Mouse (Mus musculus): ENCODE results near the gene Flywch1. TPM values are rescaled to one million over a fixed set of nuclear protein-coding genes. Genes with fewer than 3 reads are reported as not detected.

Flywch1 gene
- polyA plus RNA-seq, 1 experiment = 2.3 TPM

DNA sequence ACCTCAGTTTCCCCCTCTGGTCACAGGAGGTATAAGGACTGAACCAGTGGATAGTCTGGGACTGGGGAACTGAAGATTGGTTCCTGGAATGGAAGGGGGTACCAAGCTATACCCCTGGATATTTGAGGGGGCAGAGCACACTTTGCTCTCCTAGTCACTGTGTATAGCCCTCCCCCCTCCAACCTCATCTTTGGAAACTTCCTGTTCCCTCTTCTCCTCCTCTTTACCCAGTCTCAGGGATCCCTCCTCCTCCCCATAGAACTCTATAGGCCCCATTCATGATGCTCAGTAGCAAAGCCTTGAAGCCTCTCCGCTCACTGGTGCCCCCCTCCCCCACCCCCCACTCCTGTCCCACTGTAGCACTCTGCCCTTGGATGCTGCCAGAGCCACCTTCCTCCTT lies 51.9 kb downstream of the Flywch1 start:
- no peak for TF ChIP-seq GATA1 (IDR thresholded peaks at IDR 0.05; ENCODE audit: low read length)
- no peak for TF ChIP-seq TAL1 (IDR thresholded peaks at IDR 0.05; ENCODE audit: low read length)
- peaks cover 2% of the 10 kb centered on the region; the same call in 1 of the 2 replicates for H3K27me3 ChIP-seq (ENCODE audit: control insufficient read depth)
- H3K4me1 ChIP-seq (ENCODE audit: control insufficient read depth) = no peaks in the 10 kb centered on the region
- H3K9me3 ChIP-seq (ENCODE audit: control insufficient read depth, low read length) = no peaks in the 10 kb centered on the region
- H3K36me3 ChIP-seq (ENCODE audit: control insufficient read depth) = no peaks in the 10 kb centered on the region
- H3K4me3 ChIP-seq (replicated peaks) = no peak overlapping the region

DNA sequence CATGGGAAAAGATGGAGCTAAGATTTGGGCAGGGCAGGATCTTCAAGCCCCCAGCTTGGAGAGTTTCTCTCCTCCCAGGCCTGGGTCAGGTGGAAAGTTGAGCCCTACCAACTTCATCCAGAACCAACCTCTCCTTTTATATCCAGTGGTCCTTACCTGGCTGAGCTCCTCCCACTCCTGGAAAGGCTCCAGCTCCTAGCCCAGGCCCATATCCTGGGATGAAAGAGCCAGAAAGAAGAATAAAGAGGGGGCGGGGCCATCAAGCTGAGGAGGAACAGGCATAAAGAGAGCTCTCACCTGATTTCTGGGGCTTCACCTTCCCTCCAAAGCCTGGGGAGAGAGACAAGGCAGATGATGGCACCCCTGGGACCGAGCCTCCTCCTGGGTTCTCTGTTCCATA lies 54.4 kb downstream of the Flywch1 start:
- H3K36me3 ChIP-seq (ENCODE audit: control insufficient read depth) = no peaks in the 10 kb centered on the region
- H3K4me3 ChIP-seq (replicated peaks) = no peak overlapping the region
- peaks cover 4% of the 10 kb centered on the region; the same call in 1 of the 2 replicates for H3K27me3 ChIP-seq (ENCODE audit: control insufficient read depth)
- H3K9me3 ChIP-seq (ENCODE audit: control insufficient read depth, low read length) = no peaks in the 10 kb centered on the region
- no peak for TF ChIP-seq GATA1 (IDR thresholded peaks at IDR 0.05; ENCODE audit: low read length)
- no peak for TF ChIP-seq TAL1 (IDR thresholded peaks at IDR 0.05; ENCODE audit: low read length)
- no peaks in the 10 kb centered on the region for H3K4me1 ChIP-seq (ENCODE audit: control insufficient read depth)

DNA sequence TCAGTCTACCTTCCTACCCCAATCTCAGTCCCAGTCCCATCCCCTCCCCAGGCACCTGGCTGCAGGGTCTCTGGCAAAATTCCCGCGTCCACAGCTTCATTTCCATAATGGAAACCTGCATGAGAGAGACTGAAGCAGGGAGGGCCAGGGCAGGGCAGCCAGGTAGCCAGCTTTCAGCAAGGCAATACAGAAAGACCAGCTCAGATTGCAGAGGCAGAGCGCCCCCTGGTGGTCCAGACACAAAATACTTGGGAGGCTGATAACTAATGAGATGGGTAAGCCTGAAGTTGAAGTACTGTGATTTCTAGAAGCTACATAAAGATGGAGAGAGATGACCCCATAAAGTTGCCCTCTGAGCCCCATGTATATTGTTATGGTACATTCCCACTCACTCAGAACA lies 65.2 kb downstream of the Flywch1 start:
- TF ChIP-seq TAL1 (IDR thresholded peaks at IDR 0.05; ENCODE audit: low read length) = no peak
- no peak for TF ChIP-seq GATA1 (IDR thresholded peaks at IDR 0.05; ENCODE audit: low read length)
- peaks cover 28% of the 10 kb centered on the region for H3K27me3 ChIP-seq (ENCODE audit: control insufficient read depth)

DNA sequence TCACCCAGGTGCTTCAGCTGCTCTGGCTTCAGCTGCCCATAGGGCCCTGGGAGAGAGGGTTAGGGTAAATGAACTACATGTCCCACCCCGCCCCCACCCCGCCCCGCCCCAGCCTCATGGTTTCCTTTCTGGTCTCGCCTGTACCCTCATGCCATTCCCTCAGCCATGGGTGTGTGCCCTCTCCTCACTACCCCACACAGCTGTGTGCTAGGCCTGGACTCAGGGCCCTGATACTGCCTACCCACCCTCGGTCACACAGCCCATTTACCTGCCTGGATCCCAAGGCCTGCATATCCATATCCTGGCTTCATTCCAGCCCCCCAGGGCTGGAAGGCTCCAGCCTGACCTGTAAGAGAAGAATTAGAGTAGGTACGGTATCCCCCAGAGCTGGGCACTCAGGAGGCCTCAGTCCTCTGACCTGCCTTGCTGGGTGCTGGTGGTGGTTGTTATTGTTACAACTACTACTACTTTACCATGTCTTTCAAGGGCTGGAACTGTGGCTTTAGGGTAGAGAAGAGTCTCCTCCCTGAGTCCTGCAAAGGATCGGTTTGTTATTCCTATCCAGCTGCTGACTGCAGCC lies 65.8 kb downstream of the Flywch1 start:
- H3K27me3 ChIP-seq (ENCODE audit: control insufficient read depth) = peaks cover 34% of the 10 kb centered on the region
- H3K36me3 ChIP-seq (ENCODE audit: control insufficient read depth) = no peaks in the 10 kb centered on the region
- H3K4me1 ChIP-seq (ENCODE audit: control insufficient read depth) = no peaks in the 10 kb centered on the region
- TF ChIP-seq GATA1 (IDR thresholded peaks at IDR 0.05; ENCODE audit: low read length) = no peak
- no peak for TF ChIP-seq TAL1 (IDR thresholded peaks at IDR 0.05; ENCODE audit: low read length)
- no peaks in the 10 kb centered on the region for H3K9me3 ChIP-seq (ENCODE audit: control insufficient read depth, low read length)
- H3K4me3 ChIP-seq (replicated peaks) = no peak overlapping the region

More for the DNA sequence above, 65.2 kb downstream of the Flywch1 start:
- Histone ChIP-seq H3K4me3 (replicated peaks) (no peak overlapping the region), H3K36me3 (ENCODE audit: control insufficient read depth) (no peaks in the 10 kb centered on the region), H3K4me1 (ENCODE audit: control insufficient read depth) (no peaks in the 10 kb centered on the region), H3K9me3 (ENCODE audit: control insufficient read depth, low read length) (no peaks in the 10 kb centered on the region)

DNA sequence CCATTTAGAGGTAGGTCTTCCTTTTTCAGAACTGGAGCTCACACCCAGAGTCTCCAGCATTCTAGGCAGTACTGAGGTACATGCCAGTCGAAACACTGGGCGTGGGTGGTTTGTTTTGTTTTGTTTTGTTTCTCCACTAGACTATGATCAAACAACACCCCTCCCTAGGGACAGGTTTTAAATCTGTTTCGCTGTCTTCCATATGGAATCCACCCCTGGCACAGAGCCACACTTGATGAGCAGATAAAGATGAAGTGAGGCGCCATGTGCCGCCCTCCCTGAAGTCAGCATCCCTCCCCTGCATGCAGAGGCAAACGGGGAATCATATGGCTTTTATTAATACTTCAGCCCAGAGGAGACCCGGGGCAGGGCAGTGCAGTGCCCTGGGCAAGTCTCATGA lies 66.7 kb downstream of the Flywch1 start:
- TF ChIP-seq TAL1 (IDR thresholded peaks at IDR 0.05; ENCODE audit: low read length) = no peak
- no peak for TF ChIP-seq GATA1 (IDR thresholded peaks at IDR 0.05; ENCODE audit: low read length)
- H3K4me1 ChIP-seq (ENCODE audit: control insufficient read depth) = peaks cover 5% of the 10 kb centered on the region
- peaks cover 43% of the 10 kb centered on the region for H3K27me3 ChIP-seq (ENCODE audit: control insufficient read depth)
- H3K9me3 ChIP-seq (ENCODE audit: control insufficient read depth, low read length) = peaks cover 3% of the 10 kb centered on the region; the same call in 1 of the 2 replicates
- no peaks in the 10 kb centered on the region for H3K36me3 ChIP-seq (ENCODE audit: control insufficient read depth)
- no peak overlapping the region for H3K4me3 ChIP-seq (replicated peaks)

DNA sequence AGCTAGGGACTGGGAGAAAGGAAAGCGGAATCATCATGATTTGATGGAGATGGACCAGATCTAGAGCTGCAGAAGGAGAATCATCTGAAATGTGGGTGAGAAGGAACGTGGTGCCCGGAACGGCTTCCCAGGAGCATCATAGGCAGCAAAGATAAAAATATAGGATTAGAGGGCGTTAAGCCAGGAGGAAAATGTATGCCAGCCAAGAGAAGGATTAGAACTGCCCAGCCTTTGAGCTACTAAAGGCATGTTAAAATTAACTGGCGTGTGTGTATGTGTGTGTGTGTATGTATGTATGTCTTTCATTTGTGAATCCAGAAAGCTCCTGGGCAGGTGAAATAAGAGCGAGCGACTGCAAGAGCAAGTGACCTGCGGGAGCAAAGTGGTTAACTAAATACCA lies 68.1 kb downstream of the Flywch1 start:
- H3K27me3 ChIP-seq (ENCODE audit: control insufficient read depth) = peaks cover 57% of the 10 kb centered on the region
- peaks cover 11% of the 10 kb centered on the region for H3K4me1 ChIP-seq (ENCODE audit: control insufficient read depth)
- H3K36me3 ChIP-seq (ENCODE audit: control insufficient read depth) = no peaks in the 10 kb centered on the region
- no peak for TF ChIP-seq GATA1 (IDR thresholded peaks at IDR 0.05; ENCODE audit: low read length)
- peaks cover 3% of the 10 kb centered on the region; the same call in 1 of the 2 replicates for H3K9me3 ChIP-seq (ENCODE audit: control insufficient read depth, low read length)
- no peak overlapping the region for H3K4me3 ChIP-seq (replicated peaks)

Other genes starting within 250 kb of the Flywch1 start
- 0.22 and 0.26 TPM in 2 replicates for gene Zfp213, start 207.4 kb downstream of the Flywch1 start, polyA plus RNA-seq (2012)
- 0.03 TPM in 1 of 2 replicates, not detected in the other for gene Zfp13, start 172.1 kb downstream of the Flywch1 start, polyA plus RNA-seq (2012)
- not detected in 2 replicates for gene Zscan10, start 170.7 kb downstream of the Flywch1 start, polyA plus RNA-seq (2012)
- not detected in 2 replicates for gene Mmp25, start 126.3 kb downstream of the Flywch1 start, polyA plus RNA-seq (2012)
- not detected in 2 replicates for gene Bicdl2, start 111.1 kb downstream of the Flywch1 start, polyA plus RNA-seq (2012)
- gene Hcfc1r1, start 98.0 kb downstream of the Flywch1 start, polyA plus RNA-seq (2012) = 35.0 and 35.6 TPM in 2 replicates
- gene Thoc6, start 97.7 kb downstream of the Flywch1 start, polyA plus RNA-seq (2012) = 8.8 and 10.0 TPM in 2 replicates
- 0.05 TPM in 1 of 2 replicates, not detected in the other for gene Tnfrsf12a, start 94.1 kb downstream of the Flywch1 start, polyA plus RNA-seq (2012)
- gene Cldn6, start 92.4 kb downstream of the Flywch1 start, polyA plus RNA-seq (2012) = not detected in 2 replicates
- not detected in 2 replicates for gene Cldn9, start 87.6 kb downstream of the Flywch1 start, polyA plus RNA-seq (2012)
- gene 1520401A03Rik, start 48.8 kb downstream of the Flywch1 start, polyA plus RNA-seq (2012) = 0.06 TPM in 1 of 2 replicates, not detected in the other
- gene Pkmyt1, start 45.3 kb downstream of the Flywch1 start, polyA plus RNA-seq (2012) = 46.9 and 56.9 TPM in 2 replicates
- gene Paqr4, start 30.7 kb downstream of the Flywch1 start, polyA plus RNA-seq (2012) = 2.2 and 3.9 TPM in 2 replicates
- gene Kremen2, start 25.8 kb downstream of the Flywch1 start, polyA plus RNA-seq (2012) = 0.02 TPM in 1 of 2 replicates, not detected in the other
- 0.06 TPM in 1 of 2 replicates, not detected in the other for gene Flywch2, start 14.5 kb upstream of the Flywch1 start, polyA plus RNA-seq (2012)
- gene Srrm2, start 18.9 kb upstream of the Flywch1 start, polyA plus RNA-seq (2012) = 21.7 and 36.5 TPM in 2 replicates
- gene Elob, start 57.5 kb upstream of the Flywch1 start, polyA plus RNA-seq (2012) = 109 and 150 TPM in 2 replicates
- gene Prss33, start 64.5 kb upstream of the Flywch1 start, polyA plus RNA-seq (2012) = not detected in 2 replicates
- 0.03 TPM in 1 of 2 replicates, not detected in the other for gene Prss32, start 72.3 kb upstream of the Flywch1 start, polyA plus RNA-seq (2012)
- 0.05 and 0.09 TPM in 2 replicates for gene Prss41, start 72.6 kb upstream of the Flywch1 start, polyA plus RNA-seq (2012)
- gene Prss21, start 96.5 kb upstream of the Flywch1 start, polyA plus RNA-seq (2012) = not detected in 2 replicates
- gene Dcpp1, start 109.3 kb upstream of the Flywch1 start, polyA plus RNA-seq (2012) = not detected in 2 replicates
- not detected in 2 replicates for gene Dcpp2, start 109.3 kb upstream of the Flywch1 start, polyA plus RNA-seq (2012)
- not detected in 2 replicates for gene Dcpp3, start 145.9 kb upstream of the Flywch1 start, polyA plus RNA-seq (2012)
- not detected in 2 replicates for gene Sbp, start 170.1 kb upstream of the Flywch1 start, polyA plus RNA-seq (2012)
- not detected in 2 replicates for gene Sbpl, start 183.7 kb upstream of the Flywch1 start, polyA plus RNA-seq (2012)
- not detected in 2 replicates for gene Prss30, start 209.0 kb upstream of the Flywch1 start, polyA plus RNA-seq (2012)
- 2.9 and 3.4 TPM in 2 replicates for gene Prss22, start 226.5 kb upstream of the Flywch1 start, polyA plus RNA-seq (2012)